Mouse (Mus musculus) E14TG2a.4 (cell line): ENCODE measurements at regions not wholly inside any gene's neighbourhood (a gene's known extent, or its start where the extent isn't known, plus 50 kb on each side); places are given as distances from the start of the nearest gene placed in this dataset.

Source experiments
- H3K27me3 ChIP-seq: 2 replicates; pipeline ENCODE4 v1.6.1; 2014; ENCODE audit warnings: low read length, control low read depth; ENCODE audit not compliant: insufficient read depth
- H3K36me3 ChIP-seq: 2 replicates; pipeline ENCODE4 v1.6.1; 2014; ENCODE audit warnings: low read length, control low read depth; ENCODE audit not compliant: insufficient read depth
- H3K4me1 ChIP-seq: replicated peaks from 2 replicates; pipeline ENCODE4 v1.6.1; 2014; ENCODE audit warnings: low read depth, low read length, control low read depth
- H3K4me3 ChIP-seq: replicated peaks from 2 replicates; pipeline ENCODE4 v1.5.1; 2014; ENCODE audit warnings: mild to moderate bottlenecking, low read length
- H3K9me3 ChIP-seq: 2 replicates; pipeline ENCODE4 v1.6.1; 2014; ENCODE audit warnings: low read length, control low read depth
- CTCF ChIP-seq: conservative IDR thresholded peaks from 2 replicates; pipeline ENCODE4 v1.5.1; 2014; ENCODE audit warnings: low read length
- NANOG ChIP-seq: IDR thresholded peaks from 2 replicates; pipeline ENCODE4 v1.6.1; 2014; ENCODE audit warnings: borderline replicate concordance, low read length, mixed read lengths
- POU5F1 ChIP-seq: IDR thresholded peaks from 2 replicates; pipeline ENCODE4 v1.6.1; 2014; ENCODE audit warnings: low read length, borderline replicate concordance

DNA sequence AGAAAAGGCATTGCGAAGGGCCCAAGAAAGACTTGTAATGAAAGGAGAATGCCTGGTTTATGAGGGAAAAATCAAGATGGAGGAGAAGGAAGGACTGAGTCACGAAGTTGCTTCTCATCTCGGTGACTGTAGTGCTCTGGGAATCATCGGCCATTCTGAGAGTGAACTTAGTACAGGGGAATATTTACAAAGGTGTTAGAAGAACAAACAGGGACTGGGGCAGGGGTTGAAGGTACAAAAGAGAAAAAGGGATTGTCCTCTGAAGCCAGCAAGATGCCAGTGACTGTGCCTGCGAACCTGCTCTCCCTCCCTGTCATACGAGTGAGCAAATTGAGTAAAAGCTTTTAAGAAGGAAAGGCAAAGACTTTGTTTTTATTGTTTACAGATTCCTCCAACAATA, 78.1 kb upstream of the Ywhaq start:
- TF ChIP-seq CTCF (no peak), NANOG (no peak), POU5F1 (no peak)

DNA sequence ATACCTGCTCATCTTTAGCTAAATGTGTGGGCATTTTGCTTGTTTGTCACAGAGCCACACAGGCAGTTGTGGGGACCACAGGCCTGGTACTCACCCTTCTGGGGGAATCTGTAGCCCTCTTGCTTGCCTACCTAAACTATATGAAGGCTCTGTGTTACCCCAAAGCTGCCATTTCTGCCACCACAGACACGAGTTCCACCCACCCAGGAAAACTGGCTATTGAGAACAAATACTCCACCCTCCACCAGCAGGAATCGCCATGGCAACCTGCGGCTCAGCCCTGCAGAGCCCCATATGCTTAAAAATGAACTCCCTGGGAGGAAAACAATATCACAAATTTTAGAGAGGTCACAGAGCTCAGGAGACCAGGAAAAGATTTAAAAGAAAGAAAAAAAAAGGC, 76.0 kb upstream of the Ywhaq start:
- TF ChIP-seq POU5F1 = no peak
- no peak for TF ChIP-seq NANOG
- TF ChIP-seq CTCF = no peak
- Histone ChIP-seq H3K9me3 (no peaks in the 10 kb centered on the region), H3K4me1 (peaks cover 7% of the 10 kb centered on the region), H3K4me3 (no peak overlapping the region), H3K27me3 (no peaks in the 10 kb centered on the region), H3K36me3 (no peaks in the 10 kb centered on the region)

More for the DNA sequence above, 78.1 kb upstream of the Ywhaq start:
- no peaks in the 10 kb centered on the region for H3K27me3 ChIP-seq
- H3K9me3 ChIP-seq = no peaks in the 10 kb centered on the region
- peaks cover 4% of the 10 kb centered on the region; the same call in 1 of the 2 replicates for H3K4me1 ChIP-seq
- no peak overlapping the region for H3K4me3 ChIP-seq
- H3K36me3 ChIP-seq = no peaks in the 10 kb centered on the region

DNA sequence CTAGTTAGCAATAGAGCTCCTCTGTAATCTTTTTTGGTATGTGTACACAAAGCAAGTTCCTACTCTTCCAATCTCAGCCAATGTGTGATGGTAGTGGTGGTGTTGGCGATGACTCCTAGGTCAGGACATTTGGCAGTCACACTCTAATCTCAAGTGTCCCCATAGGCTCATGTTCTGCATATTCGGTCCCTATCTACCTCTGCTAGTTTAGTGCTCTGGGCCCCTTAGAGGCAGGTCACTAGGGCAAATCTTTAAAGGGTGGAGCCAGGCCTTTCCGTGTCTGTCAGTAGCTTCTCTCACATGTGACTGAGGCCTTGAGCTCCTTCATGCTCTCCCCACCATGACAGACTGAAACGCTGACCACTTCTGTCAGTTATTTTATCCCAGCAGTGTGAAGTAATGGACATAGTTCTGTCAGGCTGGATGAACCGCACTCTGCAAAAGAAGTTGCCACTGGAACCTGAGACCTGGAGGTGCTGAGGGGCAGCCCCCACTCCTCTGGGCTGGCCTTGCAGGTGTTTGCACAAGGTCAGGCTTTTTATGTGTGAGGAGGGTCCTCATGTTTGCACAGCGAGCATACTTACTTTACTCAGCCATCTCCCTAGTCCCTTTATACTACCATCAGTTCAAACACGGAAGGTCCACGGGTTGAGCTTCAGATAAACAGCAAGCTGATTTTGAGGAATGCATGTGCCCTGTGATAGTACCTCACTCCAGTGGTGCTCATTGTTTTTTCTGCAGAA, 75.3 kb upstream of the Ywhaq start:
- Histone ChIP-seq H3K9me3 (no peaks in the 10 kb centered on the region), H3K36me3 (no peaks in the 10 kb centered on the region), H3K27me3 (no peaks in the 10 kb centered on the region), H3K4me1 (peaks cover 11% of the 10 kb centered on the region), H3K4me3 (no peak overlapping the region)
- TF ChIP-seq POU5F1 (no peak), NANOG (no peak), CTCF (no peak)

DNA sequence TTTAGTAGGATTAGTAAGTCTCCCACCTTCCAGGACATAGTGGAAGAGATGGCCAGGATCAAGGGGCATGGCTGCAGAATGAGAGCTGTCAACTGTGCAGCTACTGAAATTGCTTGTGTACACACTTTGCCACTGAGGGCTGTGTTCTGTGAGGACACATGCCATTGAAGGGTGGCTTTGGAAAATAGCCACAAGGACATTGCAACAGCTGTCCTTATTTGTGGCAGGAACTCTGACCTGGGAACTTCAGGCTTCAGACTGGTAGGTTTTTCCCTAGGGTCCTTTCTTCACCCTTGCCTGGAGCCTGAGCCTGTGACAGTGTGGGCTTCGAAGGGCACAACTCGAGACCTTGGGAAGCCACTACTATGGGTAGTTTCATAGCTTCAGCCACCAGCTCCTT, 64.2 kb upstream of the Ywhaq start:
- no peaks in the 10 kb centered on the region for H3K27me3 ChIP-seq
- H3K9me3 ChIP-seq = peaks cover 5% of the 10 kb centered on the region; the same call in 1 of the 2 replicates
- no peak for TF ChIP-seq NANOG
- no peak for TF ChIP-seq POU5F1
- no peak for TF ChIP-seq CTCF
- H3K4me1 ChIP-seq = peaks cover 13% of the 10 kb centered on the region
- no peak overlapping the region for H3K4me3 ChIP-seq
- no peaks in the 10 kb centered on the region for H3K36me3 ChIP-seq

DNA sequence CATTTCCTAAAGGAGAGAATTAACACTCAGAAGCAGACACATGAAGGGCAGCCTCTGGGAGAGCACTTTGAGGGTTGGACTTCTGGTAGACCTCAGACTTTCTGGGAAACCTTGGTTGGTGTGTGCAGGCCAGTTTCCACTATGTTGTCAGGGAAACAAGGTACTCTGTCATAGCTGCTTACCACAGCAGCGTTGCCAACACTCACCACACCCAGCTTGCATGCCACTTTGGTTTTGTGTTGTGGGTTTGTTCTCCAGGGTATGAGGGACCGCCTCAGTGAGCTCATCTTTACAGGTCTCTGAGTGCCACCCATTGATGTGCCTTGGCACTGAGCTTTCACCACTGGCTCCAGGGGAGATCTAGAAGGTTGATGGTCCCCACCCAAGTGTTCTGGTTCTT, 62.8 kb upstream of the Ywhaq start:
- no peak overlapping the region for H3K4me3 ChIP-seq
- H3K27me3 ChIP-seq = no peaks in the 10 kb centered on the region
- no peaks in the 10 kb centered on the region for H3K36me3 ChIP-seq
- peaks cover 13% of the 10 kb centered on the region for H3K4me1 ChIP-seq
- H3K9me3 ChIP-seq = peaks cover 5% of the 10 kb centered on the region; the same call in 1 of the 2 replicates
- TF ChIP-seq NANOG (no peak), POU5F1 (no peak), CTCF (no peak)

DNA sequence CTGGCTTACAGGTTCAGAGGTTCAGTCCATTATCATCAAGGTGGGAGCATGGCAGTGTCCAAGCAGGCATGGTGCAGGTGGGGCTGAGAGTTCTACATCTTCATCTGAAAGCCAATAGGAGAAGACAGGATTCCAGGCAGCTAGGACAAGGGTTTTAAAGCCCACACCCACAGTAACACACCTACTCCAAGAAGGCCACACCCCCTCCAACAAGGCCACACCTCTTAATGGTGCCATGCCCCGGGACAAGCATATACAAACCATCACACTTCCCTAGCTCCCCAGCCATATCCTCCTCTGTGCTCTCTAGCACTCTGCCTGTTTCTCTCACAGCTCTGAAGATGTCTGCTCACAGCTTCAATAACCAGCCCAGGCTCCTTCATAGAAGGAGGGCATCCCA, 61.8 kb upstream of the Ywhaq start:
- H3K9me3 ChIP-seq = peaks cover 1% of the 10 kb centered on the region; the same call in 1 of the 2 replicates
- H3K27me3 ChIP-seq = no peaks in the 10 kb centered on the region

DNA sequence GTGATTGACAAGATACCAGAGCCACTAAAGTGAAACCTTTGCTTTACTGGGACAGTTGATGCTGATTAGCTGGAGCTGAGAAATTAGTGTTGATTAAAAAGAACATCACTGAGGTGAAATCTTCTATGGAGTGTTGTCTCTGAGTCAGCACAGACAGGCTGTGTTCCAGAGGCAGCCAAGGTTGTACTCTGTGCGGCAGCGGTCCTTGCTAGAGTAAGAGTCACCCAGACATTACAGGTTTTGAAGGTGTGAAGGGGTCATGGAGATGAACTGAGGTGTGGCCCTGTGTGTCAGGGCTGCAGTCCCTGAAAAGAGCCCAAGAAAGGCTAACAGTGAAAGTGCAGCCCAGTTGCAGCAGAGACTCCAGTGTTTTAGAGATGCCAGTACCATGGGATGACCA, 59.1 kb upstream of the Ywhaq start:
- no peaks in the 10 kb centered on the region for H3K27me3 ChIP-seq
- H3K9me3 ChIP-seq = no peaks in the 10 kb centered on the region
- H3K4me3 ChIP-seq = no peak overlapping the region
- no peak for TF ChIP-seq POU5F1
- TF ChIP-seq NANOG = no peak
- no peak for TF ChIP-seq CTCF
- H3K4me1 ChIP-seq = peaks cover 27% of the 10 kb centered on the region
- no peaks in the 10 kb centered on the region for H3K36me3 ChIP-seq

More for the DNA sequence above, 61.8 kb upstream of the Ywhaq start:
- no peaks in the 10 kb centered on the region for H3K36me3 ChIP-seq
- H3K4me3 ChIP-seq = no peak overlapping the region
- H3K4me1 ChIP-seq = peaks cover 13% of the 10 kb centered on the region
- TF ChIP-seq CTCF = no peak
- TF ChIP-seq NANOG = no peak
- no peak for TF ChIP-seq POU5F1

DNA sequence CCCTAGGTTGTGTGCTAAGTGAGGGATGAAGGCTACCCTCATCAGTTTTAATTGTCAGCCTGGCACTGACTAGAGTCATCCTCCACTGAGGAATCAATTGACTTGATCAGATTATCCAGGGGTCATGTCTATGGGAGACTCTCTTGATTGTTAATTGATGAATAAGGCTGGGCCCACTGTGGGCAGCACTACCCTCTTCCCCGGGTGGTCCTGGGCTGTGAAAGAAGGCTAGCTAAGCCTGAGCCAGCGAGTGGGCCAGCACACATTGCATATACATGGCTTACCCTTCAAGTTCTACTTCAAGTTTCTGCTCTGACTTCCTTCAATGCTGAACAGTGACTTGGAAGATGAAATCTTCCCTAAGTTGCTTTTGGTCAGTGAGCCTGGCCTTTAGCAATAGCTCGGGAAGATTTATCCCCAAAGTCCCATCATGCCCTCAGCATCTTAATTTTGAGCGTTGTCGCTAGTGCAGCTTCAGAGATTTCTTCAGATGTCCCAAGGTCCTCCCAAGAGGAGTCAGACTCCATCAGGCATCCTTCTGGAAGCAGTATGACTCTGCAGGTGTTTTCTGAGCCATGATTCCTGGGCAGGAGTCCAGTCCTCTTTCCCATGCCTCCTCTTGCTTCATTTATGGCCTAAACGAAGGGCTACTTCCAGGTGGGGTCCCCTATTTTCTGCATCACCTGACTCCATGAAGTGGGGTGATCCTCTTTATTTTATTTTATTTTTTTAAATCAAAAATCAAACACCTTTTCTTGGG, 55.7 kb upstream of the Ywhaq start:
- TF ChIP-seq NANOG (no peak), POU5F1 (no peak), CTCF (no peak)
- Histone ChIP-seq H3K9me3 (no peaks in the 10 kb centered on the region), H3K36me3 (no peaks in the 10 kb centered on the region), H3K4me3 (no peak overlapping the region), H3K4me1 (peaks cover 23% of the 10 kb centered on the region), H3K27me3 (no peaks in the 10 kb centered on the region)

DNA sequence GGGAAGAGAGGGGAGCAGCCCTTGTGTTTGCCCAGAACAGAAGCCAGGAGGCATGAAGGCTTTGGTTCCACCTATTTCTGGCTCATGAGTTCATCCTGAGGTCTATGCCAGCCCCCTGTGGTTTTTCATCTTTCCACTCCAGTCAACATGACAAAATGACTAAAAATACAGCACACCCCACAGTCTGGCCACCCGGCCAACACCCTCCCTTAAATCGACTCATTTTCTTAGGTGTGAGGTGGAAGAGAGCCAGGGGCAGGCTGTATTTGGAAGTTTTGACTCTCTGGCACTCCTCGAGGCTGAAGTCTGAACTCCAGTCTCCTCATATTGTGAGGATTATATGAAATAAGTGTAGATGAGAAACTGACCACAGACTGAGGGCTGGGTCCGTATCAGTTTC, 55.0 kb upstream of the Ywhaq start:
- Histone ChIP-seq H3K4me1 (peaks cover 23% of the 10 kb centered on the region), H3K4me3 (no peak overlapping the region), H3K27me3 (no peaks in the 10 kb centered on the region), H3K9me3 (no peaks in the 10 kb centered on the region), H3K36me3 (no peaks in the 10 kb centered on the region)
- TF ChIP-seq CTCF = peak; percentile 29
- no peak for TF ChIP-seq POU5F1
- TF ChIP-seq NANOG = no peak
